In the genomic region with DNA sequence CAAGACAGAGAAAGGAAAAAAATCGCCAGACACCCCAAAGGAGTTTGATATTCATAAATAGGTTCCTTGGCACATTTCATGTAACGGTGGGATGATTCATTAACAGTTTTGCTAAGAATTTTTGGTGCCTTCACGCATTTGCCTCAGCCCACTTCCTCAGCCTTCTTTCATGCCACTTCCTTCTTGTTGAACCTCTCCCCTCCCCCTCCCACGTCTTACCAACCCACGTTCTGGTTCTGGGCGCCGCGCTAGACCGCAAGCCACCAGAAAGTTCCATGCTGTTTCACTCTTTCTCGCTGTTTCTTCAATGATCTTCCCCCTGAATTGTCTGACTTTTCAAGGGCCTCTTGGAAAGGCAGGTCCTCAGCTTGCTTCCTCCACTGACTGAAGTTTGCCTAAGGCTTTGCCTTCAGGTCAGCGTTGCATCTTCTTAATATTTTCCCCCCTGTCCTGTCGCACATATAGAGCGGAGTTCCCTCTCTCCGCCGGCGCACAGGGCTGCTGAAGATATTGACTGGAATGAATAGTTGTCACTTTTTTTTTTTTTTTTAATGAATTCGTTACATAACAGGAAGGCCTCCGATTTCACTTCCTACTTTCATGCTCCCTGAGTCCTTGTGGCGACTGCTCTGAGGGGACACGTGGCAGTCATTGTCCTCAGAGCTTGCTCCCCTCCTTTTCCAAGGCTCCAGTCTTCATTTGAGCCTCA, we compare ENCODE assay signal across 8 mouse cellular contexts. TPM values are rescaled to one million over a fixed set of nuclear protein-coding genes. Genes with fewer than 3 reads are reported as not detected.
DNase-seq lines count a peak whose midpoint lies in the region; ATAC-seq and TF ChIP-seq lines count a peak whose summit lies in the region.

No protein-coding gene starts in this region.

- ATAC-seq in kidney, postnatal 0 days (replicated peaks; ENCODE audit: low FRiP score, low read depth): no peak
- ATAC-seq in common myeloid progenitor, adult 5-6 weeks (replicated peaks; ENCODE audit: low read depth, poor library complexity, severe bottlenecking): peak; percentile 37

- WGBS in kidney, postnatal 0 days: 81% methylated on average over 20 of the region's 20 CpGs

- no peak for DNase-seq in kidney, postnatal 0 days (ENCODE audit: low spot score)
- DNase-seq in kidney, adult 18-20 months: no peak
- peak; percentile 41 for DNase-seq in lung, postnatal 14 days
- DNase-seq in telencephalon, adult 2 months (ENCODE audit: low read depth, low spot score): peak; percentile 46
- no peak for DNase-seq in neural tube, embryonic 10.5 days (ENCODE audit: extremely low spot score, low spot score)
- no peak for DNase-seq in kidney, postnatal 10 days
- DNase-seq in layer of hippocampus, postnatal 36 days: no peak

- H3K4me3 ChIP-seq in kidney, postnatal 0 days (replicated peaks; ENCODE audit: low read depth, low read length): no peak overlapping the region

- no peaks in the 10 kb centered on the region for H3K4me1 ChIP-seq in kidney, postnatal 0 days (replicated peaks; ENCODE audit: insufficient read depth, low read length)

- no peak overlapping the region for H3K27ac ChIP-seq in kidney, postnatal 0 days

- H3K36me3 ChIP-seq in kidney, postnatal 0 days (ENCODE audit: insufficient read depth, low read length): no peaks in the 10 kb centered on the region

- TF ChIP-seq CTCF in kidney, postnatal 0 days (IDR thresholded peaks at IDR 0.05; ENCODE audit: low read depth): no peak

- H3K9ac ChIP-seq in kidney, postnatal 0 days (ENCODE audit: low read depth, low read length): no peak overlapping the region

- no peaks in the 10 kb centered on the region for H3K9me3 ChIP-seq in kidney, postnatal 0 days (replicated peaks; ENCODE audit: low read length)

- H3K4me2 ChIP-seq in kidney, postnatal 0 days (ENCODE audit: low read length): 0 out of 2 replicates have a peak overlapping the region, but pooled peaks have one; percentile 2

- no peaks in the 10 kb centered on the region for H3K27me3 ChIP-seq in kidney, postnatal 0 days (ENCODE audit: insufficient read depth, low read length)

RNA-seq across cellular contexts. Expression of gene Lcp1, which starts 48.5 kb away (rescaled TPM):
- polyA plus RNA-seq in kidney, postnatal 0 days (2015; fragmentation: Nextera tagmentation; extraction: Ambion mirVana): 14.1 and 15.4 TPM in 2 replicates
- 244 and 283 TPM in 2 replicates for total RNA-seq in common myeloid progenitor, adult 5-6 weeks (2017)
- total RNA-seq in layer of hippocampus, postnatal 36 days (2021): 1 to 10 TPM; 6.8 to 6.9 TPM

RNA-seq across cellular contexts. Expression of gene Lrrc63, which starts 48.7 kb away (rescaled TPM):
- polyA plus RNA-seq in kidney, postnatal 0 days (2015; fragmentation: Nextera tagmentation; extraction: Ambion mirVana): not detected in 2 replicates
- total RNA-seq in common myeloid progenitor, adult 5-6 weeks (2017): not detected in 2 replicates
- not detected for total RNA-seq in layer of hippocampus, postnatal 36 days (2021)

Comparison
In these comparisons a context has a peak if more than half of its experiments do, and no peak if none do; other contexts are left out.
1. DNase-seq: peak in lung, postnatal 14 days (single experiment) and telencephalon, adult 2 months (single experiment); none in kidney, postnatal 0 days (single experiment), kidney, adult 18-20 months (single experiment), neural tube, embryonic 10.5 days (single experiment), kidney, postnatal 10 days (single experiment) and layer of hippocampus, postnatal 36 days (0 of 2).
2. RNA of gene Lcp1, which starts 48.5 kb away (total RNA-seq): 244 to 283 TPM in common myeloid progenitor, adult 5-6 weeks; 6.8 to 6.9 TPM in layer of hippocampus, postnatal 36 days; every median in the first group is over 10 times any median in the second.